Mouse (Mus musculus) cerebellum, adult (tissue): ENCODE data around the gene Medag.

Experiments used
- ATAC-seq: cut with Nextera tagmentation; 2 replicates; pipeline ENCODE4 v1.9.2; 2017; ENCODE audit warnings: mild to moderate bottlenecking, moderate library complexity, mixed read lengths; ENCODE audit not compliant: insufficient number of reproducible peaks, low FRiP score, low TSS enrichment

Gene Medag

DNA sequence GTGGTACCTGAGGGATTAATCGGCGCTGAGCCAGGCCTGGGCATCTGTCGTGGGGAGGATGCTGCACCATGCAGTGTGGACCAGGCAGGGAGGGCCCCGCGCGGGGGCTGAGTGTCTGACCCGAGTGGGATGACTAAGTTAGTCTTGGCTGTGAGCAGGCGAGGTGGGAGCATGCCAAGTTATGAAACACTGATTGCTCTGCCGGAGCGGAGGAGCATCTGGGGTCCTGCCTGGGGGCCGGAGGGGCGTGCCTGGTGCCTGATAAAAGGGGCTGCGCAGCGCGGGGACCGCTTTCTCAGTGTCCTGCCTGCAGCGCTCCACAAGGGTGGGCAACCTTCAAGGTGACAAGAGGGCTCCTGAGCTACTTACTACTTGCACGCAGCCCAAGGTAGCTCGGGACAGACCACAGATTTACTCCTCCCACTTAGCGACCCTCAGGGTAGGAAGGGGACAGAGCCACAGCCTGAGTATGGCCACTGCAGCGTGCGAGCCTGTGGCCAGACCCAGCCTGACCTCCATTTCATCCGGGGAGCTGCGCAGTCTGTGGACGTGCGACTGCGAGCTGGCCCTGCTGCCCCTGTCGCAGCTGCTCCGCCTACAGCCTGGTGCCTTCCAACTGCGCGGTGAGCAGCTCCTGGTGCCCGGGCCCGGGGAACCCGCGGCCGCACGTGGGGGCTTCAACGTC lies at the start of gene Medag:
Gene Medag (plus strand): TSS at position 241 of the 685 bp plus-strand sequence.
- ATAC-seq = peak; percentile 70

DNA sequence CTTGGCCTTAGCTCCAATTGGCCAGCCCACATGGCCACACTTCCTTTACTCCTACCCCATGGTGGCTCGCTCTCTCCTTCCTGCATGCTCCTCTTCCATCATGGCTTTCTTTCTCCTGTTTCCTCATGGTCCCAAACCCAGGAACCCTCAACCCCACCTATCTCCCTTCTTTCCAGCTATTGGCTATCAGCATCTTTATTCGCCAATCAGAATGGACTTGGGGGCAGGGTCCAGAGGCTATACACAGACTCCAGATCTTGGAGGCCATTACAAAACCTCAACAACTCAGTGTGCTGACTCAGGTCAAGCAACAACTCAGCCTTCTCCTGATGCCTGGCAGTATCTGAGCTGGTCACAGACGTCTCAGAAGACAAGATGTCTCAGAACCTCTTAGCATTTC lies 48.9 kb upstream of the Medag start:
- ATAC-seq = no peak

DNA sequence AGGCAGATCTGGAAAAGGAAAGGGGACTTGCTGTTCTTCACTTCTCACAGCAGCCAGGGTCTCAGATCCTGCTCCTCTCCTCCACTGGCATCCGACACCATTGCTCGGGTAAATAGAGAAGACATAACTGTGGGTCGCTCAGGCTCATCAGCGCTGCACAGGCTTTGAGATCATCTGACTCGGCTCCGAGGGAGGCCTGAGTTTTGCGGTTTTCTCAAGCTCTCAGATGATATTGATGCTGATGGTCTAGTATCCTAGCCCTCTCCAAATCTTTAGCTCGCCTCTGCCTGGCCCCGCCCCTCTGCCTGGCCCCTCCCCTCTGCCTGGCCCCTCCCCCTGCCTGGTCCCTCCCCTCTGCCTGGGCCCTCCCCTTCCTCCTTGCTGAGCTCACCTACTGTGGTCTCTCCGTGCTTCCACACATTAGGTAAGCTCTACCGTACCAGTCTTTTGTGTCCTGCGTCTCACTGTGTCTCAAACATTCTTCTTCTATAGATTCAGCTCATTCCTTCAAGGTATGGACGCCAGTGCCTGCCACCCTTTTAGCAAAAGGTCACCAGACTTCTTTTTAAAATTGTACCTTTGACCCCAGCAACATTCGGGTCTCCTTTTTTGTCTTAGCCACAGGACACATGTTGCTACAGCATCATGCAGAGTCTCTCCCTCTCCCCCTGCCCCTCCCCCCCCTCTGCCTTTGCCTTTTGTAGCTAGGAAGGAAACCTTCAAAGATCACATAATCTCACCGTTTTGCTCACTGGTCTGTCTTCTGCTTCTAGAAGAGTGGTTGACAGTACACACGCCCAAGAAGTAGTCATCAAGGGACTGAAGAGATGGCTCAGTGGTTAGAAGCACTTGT lies 47.4 kb upstream of the Medag start:
- ATAC-seq = no peak

DNA sequence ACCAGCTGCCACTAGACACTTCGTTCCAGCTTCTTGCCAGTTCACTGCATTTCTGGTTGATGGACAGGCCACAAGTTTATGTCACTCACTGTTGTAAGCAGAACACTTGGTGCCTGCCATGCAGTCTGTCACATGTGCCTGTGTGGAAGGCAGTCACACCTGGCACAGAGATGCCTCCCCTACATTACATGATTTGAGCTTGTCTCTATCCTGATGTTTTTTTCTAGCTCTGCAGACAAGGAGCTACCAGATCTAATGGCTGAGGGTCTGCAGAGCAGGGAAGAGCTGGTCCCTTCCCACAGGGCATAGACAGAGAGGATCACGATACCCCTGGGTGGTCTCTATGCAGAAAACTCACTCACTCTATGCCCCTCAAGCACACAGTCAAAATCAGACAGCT lies 44.5 kb upstream of the Medag start:
- ATAC-seq = no peak

DNA sequence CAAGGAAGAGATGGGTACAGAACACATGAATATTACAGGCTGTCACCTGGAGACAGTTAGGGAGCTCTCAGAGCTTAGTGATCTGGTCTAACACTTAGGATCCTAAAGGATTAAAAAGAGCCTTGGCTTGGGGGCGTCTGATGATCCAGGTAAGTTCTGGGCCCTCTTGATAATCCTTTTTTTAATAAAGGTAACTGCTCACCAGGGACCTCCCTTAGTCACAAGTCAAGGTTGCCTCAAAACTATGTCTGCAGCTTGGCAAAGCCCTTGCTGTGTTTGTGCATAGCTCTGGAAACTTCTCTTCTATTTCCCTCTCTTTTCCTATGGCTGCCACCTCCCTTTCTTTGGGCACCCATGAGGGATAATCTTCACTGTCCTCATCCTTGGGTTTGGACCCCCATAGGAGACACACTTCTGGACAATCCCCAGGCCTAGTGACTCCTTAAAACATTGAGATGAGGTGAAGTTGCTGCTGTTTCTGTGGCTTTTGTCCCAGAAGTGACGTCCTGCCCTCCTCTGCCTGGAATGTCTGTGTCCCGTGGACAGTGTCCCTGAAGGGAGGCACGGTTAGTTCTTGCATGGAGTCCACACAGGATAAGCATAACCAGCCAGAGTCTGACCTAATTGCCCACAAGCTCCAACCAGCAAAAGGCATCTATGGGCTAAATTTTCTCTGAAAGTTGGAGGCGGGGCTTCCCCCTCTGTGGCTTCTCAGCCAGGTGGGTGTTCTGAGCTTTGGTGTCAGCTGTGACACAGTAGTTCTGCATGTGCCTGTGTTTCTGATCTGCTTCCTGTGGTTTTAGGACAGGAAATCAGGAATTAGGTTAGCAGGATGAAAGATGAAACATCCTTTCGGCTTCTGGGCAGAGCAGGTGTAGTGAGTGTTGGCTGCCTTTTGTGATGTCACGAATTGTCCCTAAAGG lies 43.7 kb upstream of the Medag start:
- ATAC-seq = no peak

DNA sequence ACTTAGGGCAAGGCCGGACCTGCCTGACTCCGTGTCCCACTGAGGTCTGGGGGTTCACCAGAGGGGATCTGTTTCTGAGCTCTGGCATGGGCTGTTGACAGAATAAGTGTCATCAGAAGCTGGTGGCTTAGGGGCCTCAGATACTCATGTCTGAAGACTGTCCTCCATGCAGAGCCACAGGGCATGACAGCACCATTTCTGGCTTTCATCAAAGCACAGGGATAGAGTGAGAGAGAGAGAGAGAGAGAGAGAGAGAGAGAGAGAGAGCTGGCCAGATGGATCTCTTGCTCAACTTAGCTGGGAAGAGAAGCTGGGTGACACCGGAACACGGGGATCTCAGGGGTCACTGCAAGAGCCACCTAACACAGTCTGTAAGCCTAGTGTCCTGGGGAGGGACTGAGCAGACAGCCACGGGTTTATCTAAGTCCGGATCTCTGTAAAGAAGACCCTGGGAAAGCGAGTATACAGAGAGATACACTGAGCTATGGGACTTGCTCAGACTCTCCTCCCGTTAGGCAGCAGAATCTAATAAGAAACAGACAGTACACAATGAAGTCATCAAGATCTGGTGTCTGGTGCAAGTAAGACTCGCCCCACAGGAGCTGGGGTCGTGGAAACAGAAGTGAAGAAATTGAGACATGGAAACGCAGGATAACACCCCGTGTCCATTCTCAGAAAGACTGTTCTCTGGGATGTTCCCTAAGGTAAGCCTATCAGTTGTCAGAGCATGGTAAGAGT lies 42.8 kb upstream of the Medag start:
- ATAC-seq = no peak

DNA sequence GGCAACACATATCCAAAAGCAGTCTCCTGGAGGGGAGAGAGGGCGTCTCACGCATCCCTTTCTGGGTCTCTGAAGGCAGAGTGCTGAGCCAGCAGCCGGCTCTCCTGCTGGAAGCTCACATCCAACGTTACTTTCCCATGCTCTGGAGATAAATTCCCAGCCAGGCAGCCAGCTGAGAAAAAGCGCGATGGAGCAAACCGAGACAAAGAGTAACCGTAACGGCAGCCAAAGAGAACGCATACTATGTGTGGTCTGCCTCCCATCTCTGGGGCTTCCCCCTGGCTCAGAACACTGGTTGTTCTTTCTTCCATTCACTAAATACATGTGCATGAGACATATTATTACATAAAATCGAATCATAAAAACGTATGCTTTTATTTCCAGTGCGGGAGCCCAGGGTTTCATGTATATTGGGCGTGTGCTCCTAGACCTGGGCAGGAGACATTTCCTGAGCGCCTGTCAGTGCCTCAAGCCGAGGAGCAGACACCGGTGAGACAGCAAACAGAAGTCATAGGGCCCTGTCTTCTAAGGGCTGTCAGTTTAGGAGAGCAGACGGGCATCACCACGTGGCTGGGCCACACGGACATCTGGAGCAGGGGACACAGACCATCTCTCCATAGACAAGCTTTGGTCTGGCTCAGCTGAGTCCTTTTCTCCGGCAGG lies 42.0 kb upstream of the Medag start:
- ATAC-seq = no peak

DNA sequence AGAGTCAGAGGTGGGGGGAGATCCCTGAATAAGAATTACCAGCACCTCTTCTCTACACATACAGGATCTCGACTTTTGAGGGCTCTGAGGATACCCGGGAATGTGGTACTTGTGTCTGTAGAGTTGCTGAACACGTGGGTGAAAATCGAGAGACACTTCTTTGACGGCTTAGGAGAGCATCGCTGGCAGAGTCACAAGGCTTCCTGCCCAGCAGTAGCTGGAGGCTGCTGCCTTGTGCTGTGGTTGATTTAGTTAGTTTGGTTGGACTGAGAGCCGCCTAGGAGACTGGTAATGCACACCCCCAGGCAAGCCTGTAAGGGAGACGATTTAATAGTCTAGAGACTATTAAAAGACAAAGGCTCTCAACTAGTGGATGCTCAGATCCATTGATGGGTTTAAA lies 39.5 kb upstream of the Medag start:
- no peak for ATAC-seq

DNA sequence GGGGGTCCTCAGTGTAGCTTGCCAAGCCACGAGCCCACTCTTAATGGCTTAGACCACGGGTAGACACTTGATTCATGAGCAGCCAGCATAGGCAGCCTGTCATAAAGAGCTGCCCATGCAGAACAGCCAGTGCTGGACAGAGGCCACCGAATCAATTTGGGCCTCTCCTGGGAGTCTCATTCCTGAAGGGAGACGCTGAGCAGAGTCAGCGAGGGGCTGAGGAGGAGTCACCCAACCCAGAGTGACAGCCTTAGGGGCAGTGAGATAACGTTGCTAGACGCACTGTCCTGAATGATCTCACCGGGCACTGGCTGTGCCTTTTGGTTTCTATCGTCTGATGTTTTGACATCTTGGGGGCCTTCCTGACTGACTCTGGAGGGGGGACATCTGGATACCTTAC lies 38.3 kb upstream of the Medag start:
- no peak for ATAC-seq

DNA sequence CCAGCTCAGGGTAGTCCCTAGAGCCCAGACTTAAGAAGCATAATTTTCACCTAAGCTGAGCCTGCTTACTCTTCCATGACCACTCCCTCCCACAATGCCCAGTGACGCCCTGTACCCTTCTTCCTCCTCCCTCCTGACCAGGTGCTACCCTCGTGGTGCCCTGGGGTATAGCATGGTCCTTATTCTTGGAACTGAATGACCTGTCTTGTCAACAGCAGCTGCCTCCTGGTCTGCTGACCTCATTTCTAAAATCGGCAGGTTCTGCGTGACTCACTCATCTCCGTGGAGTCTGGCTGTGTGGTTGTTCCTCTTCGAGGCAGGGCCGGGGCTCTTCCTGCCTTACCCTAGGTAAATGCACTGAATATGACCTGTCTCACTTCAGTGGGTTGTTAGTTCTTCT lies 37.5 kb upstream of the Medag start:
- ATAC-seq = no peak

DNA sequence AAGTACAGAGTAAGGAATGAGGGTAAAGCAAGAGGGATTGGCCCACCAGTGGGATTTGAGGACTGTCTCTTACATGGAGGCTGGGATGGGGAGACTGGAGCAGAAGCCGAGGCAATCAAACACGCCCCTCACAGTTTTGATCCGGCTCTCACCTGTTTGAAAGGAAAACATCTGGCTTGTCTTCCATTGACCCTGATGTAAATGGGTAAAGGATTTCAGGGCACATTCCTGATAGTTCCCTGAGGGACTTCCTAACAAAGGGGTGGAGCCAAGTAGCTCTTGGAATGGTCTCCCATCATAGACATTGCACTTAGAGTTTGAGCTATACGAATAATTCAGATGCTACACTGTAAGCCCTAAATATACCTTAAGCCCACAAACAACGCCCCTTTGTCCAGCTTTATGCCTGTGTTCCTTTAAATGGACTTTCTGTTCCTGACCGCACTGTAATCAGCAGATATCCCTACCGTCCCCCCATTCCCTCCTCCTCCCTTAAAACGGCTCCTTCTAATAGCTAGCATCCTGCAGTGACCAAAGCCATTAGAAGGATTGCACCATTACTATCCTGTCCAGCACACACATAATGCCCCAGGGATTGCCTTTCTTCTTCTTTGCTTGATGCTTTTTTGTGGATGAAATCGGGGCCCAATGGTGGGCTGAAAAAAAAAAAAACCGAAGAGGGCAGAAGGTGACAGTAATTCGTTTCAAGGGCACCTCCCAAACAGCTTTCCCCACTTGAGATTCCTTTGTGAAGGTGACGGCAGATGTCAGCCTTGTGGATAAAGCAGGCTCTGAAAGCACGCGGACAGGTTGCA lies 36.3 kb upstream of the Medag start:
- no peak for ATAC-seq

DNA sequence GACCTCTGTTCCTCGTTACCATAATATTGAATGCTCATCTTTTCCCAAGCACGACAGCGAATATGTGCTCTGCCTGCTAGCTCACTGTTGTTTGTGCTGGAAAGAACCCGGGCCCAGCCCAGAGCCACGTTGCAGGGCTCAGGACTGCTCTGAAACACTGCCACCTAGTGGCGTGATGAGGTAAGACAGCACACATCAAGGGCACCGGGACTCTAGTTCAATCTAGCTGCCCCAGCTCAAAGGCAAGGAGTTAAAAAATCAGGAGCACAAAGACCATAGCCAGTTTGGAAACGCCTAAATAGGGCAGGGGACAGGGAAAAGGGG lies 35.7 kb upstream of the Medag start:
- ATAC-seq = peak; percentile 76

DNA sequence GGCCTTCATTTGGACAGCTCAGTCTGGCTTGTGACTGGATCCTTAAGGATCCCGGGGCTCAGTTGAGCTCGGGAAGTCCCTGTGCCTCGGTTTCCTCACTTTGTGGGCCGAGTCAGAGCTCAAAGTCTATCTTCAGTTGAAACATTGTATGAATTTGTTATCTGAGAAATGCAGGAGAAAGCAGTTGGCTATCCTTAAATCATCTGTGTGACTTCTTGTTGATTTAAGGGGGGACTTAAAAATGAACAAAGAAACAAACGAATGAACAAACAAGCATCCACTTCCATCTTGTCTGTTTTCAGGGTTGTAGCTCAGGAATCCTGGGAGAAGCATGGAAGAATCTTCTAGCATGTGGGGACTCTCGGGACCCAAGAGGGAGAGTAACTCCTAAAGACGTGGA lies 35.2 kb upstream of the Medag start:
- ATAC-seq = no peak

DNA sequence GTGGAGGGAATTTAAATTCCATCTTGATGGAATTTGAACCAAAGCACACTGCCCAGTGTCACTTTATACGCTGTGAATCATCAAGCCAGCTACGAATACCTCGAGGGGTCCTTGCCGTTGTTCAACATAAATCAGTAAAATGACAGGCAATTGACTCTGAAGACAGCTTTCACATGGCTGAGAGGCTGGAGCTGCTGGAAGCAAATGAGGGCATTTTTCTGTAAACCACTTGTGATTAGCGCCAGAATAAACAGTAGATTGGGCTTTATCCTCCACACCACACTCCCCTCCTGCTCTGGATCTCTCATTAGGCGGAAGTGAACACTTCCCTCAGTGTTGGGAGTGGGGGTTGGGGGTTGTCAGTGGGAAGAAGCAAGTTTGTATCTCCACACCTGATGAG lies 34.3 kb upstream of the Medag start:
- ATAC-seq = no peak

DNA sequence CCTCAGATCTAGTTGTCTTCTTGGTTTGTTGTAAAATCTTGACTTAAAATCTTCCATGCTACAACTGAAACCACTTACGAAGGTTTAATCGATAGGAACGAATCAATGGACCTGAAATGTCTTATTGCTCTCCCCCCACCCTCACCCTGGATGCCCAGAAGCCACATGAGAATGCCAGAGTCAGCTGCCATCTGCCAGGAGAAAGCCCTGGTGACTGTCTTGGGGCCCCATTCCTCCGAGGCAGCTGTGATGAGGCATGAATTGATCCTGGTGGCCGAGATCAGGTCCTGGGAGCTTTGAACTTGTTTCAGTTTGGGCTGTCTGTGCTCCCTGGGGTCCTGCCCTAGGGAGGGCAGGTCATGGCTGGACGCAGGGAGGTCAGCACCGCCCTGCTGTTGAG lies 33.0 kb upstream of the Medag start:
- no peak for ATAC-seq

DNA sequence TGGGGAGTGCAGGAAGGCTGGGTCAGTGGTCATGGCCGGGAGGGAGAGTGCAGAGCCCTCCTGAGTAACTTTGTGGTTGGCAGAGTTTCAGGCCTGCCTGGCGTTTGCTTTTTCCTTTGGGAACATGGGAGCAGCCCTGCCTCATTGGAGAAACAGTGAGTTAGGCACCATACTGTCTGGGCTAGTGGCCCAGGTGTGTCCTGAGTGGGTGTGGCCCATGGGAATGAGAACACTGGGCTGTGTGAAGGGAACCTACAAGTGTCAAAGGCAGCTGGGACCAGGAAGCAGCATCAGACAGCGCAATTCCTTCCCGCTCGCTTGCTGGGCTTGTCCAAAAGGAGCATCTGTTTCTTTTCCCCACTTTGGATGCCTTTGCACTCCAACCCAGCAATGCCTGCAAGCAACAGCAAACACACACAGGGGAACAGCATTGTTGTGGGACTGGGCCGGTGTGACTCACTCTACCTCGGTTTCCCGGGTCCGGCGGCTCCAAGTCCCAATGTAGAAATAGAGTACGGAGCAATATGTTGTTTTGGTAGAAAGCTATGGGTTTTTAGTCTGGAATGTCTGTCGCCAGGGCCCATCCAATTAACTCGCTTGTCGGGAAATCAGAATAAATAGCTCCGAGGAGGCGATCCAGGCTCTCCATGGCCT lies 32.3 kb upstream of the Medag start:
- no peak for ATAC-seq

DNA sequence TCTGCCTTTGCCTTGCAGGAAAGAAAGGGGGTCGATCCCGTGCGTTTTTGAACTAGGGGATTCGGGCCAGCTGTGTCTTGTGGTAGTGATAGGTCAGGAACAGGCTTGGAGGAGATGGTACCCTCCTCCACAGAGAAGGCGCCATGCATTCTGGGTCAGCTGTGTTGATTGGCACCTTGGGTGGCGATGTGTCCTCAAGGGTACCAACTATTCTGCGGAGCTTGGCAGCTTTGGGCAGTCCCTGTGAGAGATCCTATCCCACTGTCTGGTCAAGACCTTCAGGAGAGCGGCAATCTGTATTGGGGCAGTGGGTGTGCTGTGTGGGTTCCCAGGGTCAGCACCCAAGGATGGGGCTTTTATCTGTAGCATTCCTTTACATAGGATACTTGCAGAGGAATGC lies 31.7 kb upstream of the Medag start:
- ATAC-seq = no peak

DNA sequence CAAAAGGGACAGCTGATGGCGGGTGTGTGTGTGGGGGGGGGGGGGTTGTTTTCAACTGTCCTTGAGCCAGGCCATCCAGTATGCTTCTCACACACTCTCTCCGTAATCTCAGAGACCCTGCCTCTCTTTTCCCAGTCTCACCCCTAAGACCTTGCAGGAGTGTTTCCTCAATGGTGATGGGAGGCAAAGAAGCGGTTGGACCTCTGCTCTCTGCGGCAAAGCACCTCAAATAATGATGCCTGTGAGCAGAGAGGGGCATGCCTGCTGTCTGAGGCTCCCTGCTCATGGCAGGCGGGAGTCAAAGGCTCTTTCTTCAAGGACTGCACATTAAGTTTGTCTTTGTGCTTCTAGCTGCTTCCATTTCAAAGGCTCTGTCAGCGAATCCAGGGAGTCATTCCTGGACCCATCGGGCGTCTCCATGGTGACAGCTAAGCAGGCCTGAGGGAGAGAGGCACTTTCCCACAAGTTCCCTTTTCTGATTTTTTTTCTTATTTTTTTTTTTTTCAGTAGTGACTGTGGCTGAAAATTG lies 31.1 kb upstream of the Medag start:
- no peak for ATAC-seq
